Mouse (Mus musculus): ENCODE results near the gene Tarbp2. TPM values are rescaled to one million over a fixed set of nuclear protein-coding genes. Genes with fewer than 3 reads are reported as not detected.
A peak's percentile ranks its signal among the peaks of the same experiment; 100 is the strongest.

The Tarbp2 gene
- polyA plus RNA-seq, 1 experiment from 2014 or later = 68.5 TPM

GRCm38 (mm10) chr15:102483136-102483535 lies 34.9 kb upstream of the Tarbp2 start:
- no peak overlapping the region for H3K4me3 ChIP-seq (ENCODE audit: low read depth, low read length)
- H3K9ac ChIP-seq (ENCODE audit: low read depth, low read length) = no peak overlapping the region
- H3K27ac ChIP-seq (replicated peaks; ENCODE audit: low read depth, low read length) = no peak overlapping the region
- no peak for ATAC-seq (ENCODE audit: low read depth)
- no peaks in the 10 kb centered on the region for H3K9me3 ChIP-seq (ENCODE audit: control insufficient read depth, low read length)
- no peak overlapping the region for H3K4me2 ChIP-seq (ENCODE audit: low read depth, low read length)
- DNase-seq (ENCODE audit: low spot score) = no peak
- H3K4me1 ChIP-seq (ENCODE audit: control insufficient read depth, insufficient read depth, low read length) = no peaks in the 10 kb centered on the region
- no peaks in the 10 kb centered on the region for H3K27me3 ChIP-seq (replicated peaks; ENCODE audit: control insufficient read depth, insufficient read depth, low read length)
- peaks cover 90% of the 10 kb centered on the region for H3K36me3 ChIP-seq (ENCODE audit: control insufficient read depth, insufficient read depth, low read length)
- WGBS = 82% methylated on average over 3 of the region's 3 CpGs

- 93% methylated on average over 12 of the region's 12 CpGs for WGBS
- peaks cover 93% of the 10 kb centered on the region for H3K36me3 ChIP-seq (ENCODE audit: control insufficient read depth, insufficient read depth, low read length)
- H3K27ac ChIP-seq (replicated peaks; ENCODE audit: low read depth, low read length) = no peak overlapping the region
Observed at GRCm38 (mm10) chr15:102485853-102486252, 32.1 kb upstream of the Tarbp2 start.

GRCm38 (mm10) chr15:102487664-102488063 lies 30.3 kb upstream of the Tarbp2 start:
- Histone ChIP-seq H3K4me3 (ENCODE audit: low read depth, low read length) (no peak overlapping the region), H3K36me3 (ENCODE audit: control insufficient read depth, insufficient read depth, low read length) (peaks cover 92% of the 10 kb centered on the region), H3K4me1 (ENCODE audit: control insufficient read depth, insufficient read depth, low read length) (no peaks in the 10 kb centered on the region), H3K27me3 (replicated peaks; ENCODE audit: control insufficient read depth, insufficient read depth, low read length) (no peaks in the 10 kb centered on the region), H3K27ac (replicated peaks; ENCODE audit: low read depth, low read length) (no peak overlapping the region), H3K4me2 (ENCODE audit: low read depth, low read length) (no peak overlapping the region), H3K9ac (ENCODE audit: low read depth, low read length) (no peak overlapping the region), H3K9me3 (ENCODE audit: control insufficient read depth, low read length) (no peaks in the 10 kb centered on the region)
- ATAC-seq (ENCODE audit: low read depth) (0 out of 2 replicates have a peak, but pooled peaks have one; percentile 70), DNase-seq (ENCODE audit: low spot score) (peak; percentile 30)
- WGBS = 61% methylated on average over 1 of the region's 1 CpGs

More at GRCm38 (mm10) chr15:102485853-102486252, 32.1 kb upstream of the Tarbp2 start:
- DNase-seq (ENCODE audit: low spot score) (no peak), ATAC-seq (ENCODE audit: low read depth) (no peak)
- Histone ChIP-seq H3K4me1 (ENCODE audit: control insufficient read depth, insufficient read depth, low read length) (no peaks in the 10 kb centered on the region), H3K27me3 (replicated peaks; ENCODE audit: control insufficient read depth, insufficient read depth, low read length) (no peaks in the 10 kb centered on the region), H3K4me2 (ENCODE audit: low read depth, low read length) (no peak overlapping the region), H3K9ac (ENCODE audit: low read depth, low read length) (no peak overlapping the region), H3K4me3 (ENCODE audit: low read depth, low read length) (no peak overlapping the region), H3K9me3 (ENCODE audit: control insufficient read depth, low read length) (no peaks in the 10 kb centered on the region)

GRCm38 (mm10) chr15:102498322-102498721 lies 19.7 kb upstream of the Tarbp2 start:
- WGBS = 91% methylated on average over 3 of the region's 3 CpGs
- ATAC-seq (ENCODE audit: low read depth) (no peak), DNase-seq (ENCODE audit: low spot score) (no peak)
- Histone ChIP-seq H3K4me1 (ENCODE audit: control insufficient read depth, insufficient read depth, low read length) (no peaks in the 10 kb centered on the region), H3K27me3 (replicated peaks; ENCODE audit: control insufficient read depth, insufficient read depth, low read length) (no peaks in the 10 kb centered on the region), H3K27ac (replicated peaks; ENCODE audit: low read depth, low read length) (no peak overlapping the region), H3K9ac (ENCODE audit: low read depth, low read length) (no peak overlapping the region), H3K4me2 (ENCODE audit: low read depth, low read length) (no peak overlapping the region), H3K36me3 (ENCODE audit: control insufficient read depth, insufficient read depth, low read length) (peaks cover 98% of the 10 kb centered on the region), H3K4me3 (ENCODE audit: low read depth, low read length) (no peak overlapping the region), H3K9me3 (ENCODE audit: control insufficient read depth, low read length) (no peaks in the 10 kb centered on the region)

GRCm38 (mm10) chr15:102499370-102499769 lies 18.6 kb upstream of the Tarbp2 start:
- H3K4me1 ChIP-seq (ENCODE audit: control insufficient read depth, insufficient read depth, low read length) = no peaks in the 10 kb centered on the region
- no peaks in the 10 kb centered on the region for H3K27me3 ChIP-seq (replicated peaks; ENCODE audit: control insufficient read depth, insufficient read depth, low read length)
- H3K9ac ChIP-seq (ENCODE audit: low read depth, low read length) = no peak overlapping the region
- WGBS = 74% methylated on average over 3 of the region's 3 CpGs
- no peak overlapping the region for H3K4me3 ChIP-seq (ENCODE audit: low read depth, low read length)
- H3K9me3 ChIP-seq (ENCODE audit: control insufficient read depth, low read length) = no peaks in the 10 kb centered on the region
- DNase-seq (ENCODE audit: low spot score) = no peak
- H3K4me2 ChIP-seq (ENCODE audit: low read depth, low read length) = no peak overlapping the region
- ATAC-seq (ENCODE audit: low read depth) = no peak
- H3K36me3 ChIP-seq (ENCODE audit: control insufficient read depth, insufficient read depth, low read length) = peaks cover 98% of the 10 kb centered on the region
- no peak overlapping the region for H3K27ac ChIP-seq (replicated peaks; ENCODE audit: low read depth, low read length)

GRCm38 (mm10) chr15:102499851-102500250 lies 18.1 kb upstream of the Tarbp2 start:
- WGBS = 84% methylated on average over 6 of the region's 6 CpGs

GRCm38 (mm10) chr15:102500479-102500878 lies 17.5 kb upstream of the Tarbp2 start:
- H3K27me3 ChIP-seq (replicated peaks; ENCODE audit: control insufficient read depth, insufficient read depth, low read length) = no peaks in the 10 kb centered on the region
- H3K4me2 ChIP-seq (ENCODE audit: low read depth, low read length) = no peak overlapping the region
- H3K4me1 ChIP-seq (ENCODE audit: control insufficient read depth, insufficient read depth, low read length) = no peaks in the 10 kb centered on the region
- peaks cover 96% of the 10 kb centered on the region for H3K36me3 ChIP-seq (ENCODE audit: control insufficient read depth, insufficient read depth, low read length)
- ATAC-seq (ENCODE audit: low read depth) = no peak
- no peak overlapping the region for H3K4me3 ChIP-seq (ENCODE audit: low read depth, low read length)
- H3K9me3 ChIP-seq (ENCODE audit: control insufficient read depth, low read length) = no peaks in the 10 kb centered on the region
- H3K27ac ChIP-seq (replicated peaks; ENCODE audit: low read depth, low read length) = no peak overlapping the region
- DNase-seq (ENCODE audit: low spot score) = no peak
- WGBS = 91% methylated on average over 5 of the region's 5 CpGs
- no peak overlapping the region for H3K9ac ChIP-seq (ENCODE audit: low read depth, low read length)

More at GRCm38 (mm10) chr15:102499851-102500250, 18.1 kb upstream of the Tarbp2 start:
- Histone ChIP-seq H3K27ac (replicated peaks; ENCODE audit: low read depth, low read length) (no peak overlapping the region), H3K27me3 (replicated peaks; ENCODE audit: control insufficient read depth, insufficient read depth, low read length) (no peaks in the 10 kb centered on the region), H3K36me3 (ENCODE audit: control insufficient read depth, insufficient read depth, low read length) (peaks cover 98% of the 10 kb centered on the region), H3K9me3 (ENCODE audit: control insufficient read depth, low read length) (no peaks in the 10 kb centered on the region), H3K4me2 (ENCODE audit: low read depth, low read length) (no peak overlapping the region), H3K9ac (ENCODE audit: low read depth, low read length) (no peak overlapping the region), H3K4me1 (ENCODE audit: control insufficient read depth, insufficient read depth, low read length) (no peaks in the 10 kb centered on the region), H3K4me3 (ENCODE audit: low read depth, low read length) (no peak overlapping the region)
- ATAC-seq (ENCODE audit: low read depth) (no peak), DNase-seq (ENCODE audit: low spot score) (no peak)

- Histone ChIP-seq H3K9ac (ENCODE audit: low read depth, low read length) (no peak overlapping the region), H3K36me3 (ENCODE audit: control insufficient read depth, insufficient read depth, low read length) (peaks cover 91% of the 10 kb centered on the region), H3K4me1 (ENCODE audit: control insufficient read depth, insufficient read depth, low read length) (no peaks in the 10 kb centered on the region), H3K9me3 (ENCODE audit: control insufficient read depth, low read length) (no peaks in the 10 kb centered on the region), H3K27ac (replicated peaks; ENCODE audit: low read depth, low read length) (no peak overlapping the region), H3K4me3 (ENCODE audit: low read depth, low read length) (no peak overlapping the region), H3K27me3 (replicated peaks; ENCODE audit: control insufficient read depth, insufficient read depth, low read length) (no peaks in the 10 kb centered on the region), H3K4me2 (ENCODE audit: low read depth, low read length) (no peak overlapping the region)
- no peak for DNase-seq (ENCODE audit: low spot score)
- WGBS = 83% methylated on average over 19 of the region's 19 CpGs
- ATAC-seq (ENCODE audit: low read depth) = no peak
Observed at GRCm38 (mm10) chr15:102501084-102501814, 16.7 kb upstream of the Tarbp2 start.

- Histone ChIP-seq H3K36me3 (ENCODE audit: control insufficient read depth, insufficient read depth, low read length) (peaks cover 88% of the 10 kb centered on the region), H3K4me2 (ENCODE audit: low read depth, low read length) (no peak overlapping the region), H3K4me1 (ENCODE audit: control insufficient read depth, insufficient read depth, low read length) (no peaks in the 10 kb centered on the region), H3K9ac (ENCODE audit: low read depth, low read length) (no peak overlapping the region), H3K4me3 (ENCODE audit: low read depth, low read length) (no peak overlapping the region), H3K27me3 (replicated peaks; ENCODE audit: control insufficient read depth, insufficient read depth, low read length) (no peaks in the 10 kb centered on the region), H3K9me3 (ENCODE audit: control insufficient read depth, low read length) (no peaks in the 10 kb centered on the region), H3K27ac (replicated peaks; ENCODE audit: low read depth, low read length) (no peak overlapping the region)
- ATAC-seq (ENCODE audit: low read depth) = no peak
- no peak for DNase-seq (ENCODE audit: low spot score)
- WGBS = 72% methylated on average over 9 of the region's 9 CpGs
Observed at GRCm38 (mm10) chr15:102502254-102502840, 15.6 kb upstream of the Tarbp2 start.
